Mouse (Mus musculus) heart, embryonic 16.5 days (tissue): ENCODE data around the gene Gm40193. TPM values are rescaled to one million over a fixed set of nuclear protein-coding genes. Genes with fewer than 3 reads are reported as not detected.
"Not testable (repeated sequence)": the region's sequence is repeated elsewhere in the genome, so short reads cannot be mapped to it uniquely, and the experiment has no call there.

ENCODE experiments used
- ATAC-seq: fragments of 200-750 bp; cut with Nextera tagmentation; replicated peaks from 2 replicates; pipeline ENCODE4 v1.8.0; 2017; ENCODE audit warnings: moderate number of reproducible peaks; ENCODE audit not compliant: insufficient read depth, low FRiP score; ENCODE audit errors: extremely low read depth
- H3K27ac ChIP-seq: fragments of 300-500 bp; sonication (generic); 2 replicates; pipeline ENCODE4 v1.5.1; 2014; ENCODE audit warnings: mild to moderate bottlenecking, low read length, control low read depth, moderate library complexity
- H3K27me3 ChIP-seq: fragments of 300-500 bp; sonication (generic); 2 replicates; pipeline ENCODE4 v1.6.1; 2014; ENCODE audit warnings: low read length, mixed read lengths; ENCODE audit not compliant: control insufficient read depth, insufficient read depth
- H3K36me3 ChIP-seq: fragments of 300-500 bp; sonication (generic); 2 replicates; pipeline ENCODE4 v1.6.1; 2014; ENCODE audit not compliant: control insufficient read depth, insufficient read depth
- H3K4me1 ChIP-seq: fragments of 300-500 bp; sonication (generic); 2 replicates; pipeline ENCODE4 v1.6.1; 2014; ENCODE audit warnings: low read length, mixed read lengths; ENCODE audit not compliant: control insufficient read depth, insufficient read depth
- H3K4me2 ChIP-seq: fragments of 300-500 bp; sonication (generic); 2 replicates; pipeline ENCODE4 v1.6.1; 2014; ENCODE audit warnings: low read depth, mild to moderate bottlenecking, control low read depth, low read length
- H3K4me3 ChIP-seq: fragments of 300-500 bp; sonication (generic); 2 replicates; pipeline ENCODE4 v1.5.1; 2014; ENCODE audit warnings: mild to moderate bottlenecking, control low read depth, low read length
- H3K9ac ChIP-seq: fragments of 300-500 bp; sonication (generic); 2 replicates; pipeline ENCODE4 v1.6.1; 2014; ENCODE audit warnings: low read length, control low read depth
- H3K9me3 ChIP-seq: fragments of 300-500 bp; sonication (generic); replicated peaks from 2 replicates; pipeline ENCODE4 v1.6.1; 2016; ENCODE audit warnings: low read length; ENCODE audit not compliant: control insufficient read depth
- WGBS: fragments of 180-500 bp; shearing (Covaris S2); extraction: QIAGEN DNeasy Blood & Tissue Kit; methylation state at CpG from one replicate; pipeline ENCODE4 v1.1.7; 2014; 5-methylcytosine and 5-hydroxymethylcytosine counted together
- polyA plus RNA-seq: library from polyadenylated mRNA; unstranded; fragments of >200 nt; fragmentation: Nextera tagmentation; extraction: Ambion mirVana; gene quantifications from 2 replicates; pipeline ENCODE4 v1.2.1, GENCODE M21; 2015

Gene Gm40193
- polyA plus RNA-seq, 1 experiment from 2014 or later = not detected

- ATAC-seq = no peak
- H3K9ac ChIP-seq = no peak overlapping the region
- no peaks in the 10 kb centered on the region for H3K9me3 ChIP-seq
- 80% methylated on average over 1 of the region's 1 CpGs for WGBS
- H3K4me1 ChIP-seq = peaks cover 5% of the 10 kb centered on the region
- H3K4me3 ChIP-seq = no peak overlapping the region
- no peak overlapping the region for H3K27ac ChIP-seq
- no peaks in the 10 kb centered on the region for H3K27me3 ChIP-seq
- no peak overlapping the region for H3K4me2 ChIP-seq
- H3K36me3 ChIP-seq = no peaks in the 10 kb centered on the region
Observed at GRCm38 (mm10) chr11:70571641-70572040, 38.9 kb upstream of the Gm40193 start.

- H3K36me3 ChIP-seq, H3K4me2 ChIP-seq, H3K27ac ChIP-seq, H3K9ac ChIP-seq, H3K9me3 ChIP-seq, H3K4me3 ChIP-seq, H3K27me3 ChIP-seq, ATAC-seq: not testable (repeated sequence)
- WGBS = 64% methylated on average over 1 of the region's 1 CpGs
- H3K4me1 ChIP-seq = peaks cover 12% of the 10 kb centered on the region
Observed at GRCm38 (mm10) chr11:70570614-70571013, 37.9 kb upstream of the Gm40193 start.

GRCm38 (mm10) chr11:70566586-70566985 lies 33.8 kb upstream of the Gm40193 start:
- peaks cover 29% of the 10 kb centered on the region for H3K4me1 ChIP-seq

GRCm38 (mm10) chr11:70564276-70564873 lies 31.6 kb upstream of the Gm40193 start:
- Histone ChIP-seq H3K4me3 (peak overlapping the region; percentile 94), H3K4me1 (peaks cover 29% of the 10 kb centered on the region), H3K36me3 (no peaks in the 10 kb centered on the region), H3K4me2 (peak overlapping the region; percentile 94), H3K9ac (peak overlapping the region; percentile 96), H3K27me3 (no peaks in the 10 kb centered on the region), H3K27ac (peak overlapping the region; percentile 88), H3K9me3 (no peaks in the 10 kb centered on the region)
- WGBS = 43% methylated on average over 4 of the region's 4 CpGs
- ATAC-seq = no peak

More at GRCm38 (mm10) chr11:70566586-70566985, 33.8 kb upstream of the Gm40193 start:
- Histone ChIP-seq H3K36me3 (no peaks in the 10 kb centered on the region), H3K4me3 (no peak overlapping the region), H3K9me3 (no peaks in the 10 kb centered on the region), H3K9ac (0 out of 2 replicates have a peak overlapping the region, but pooled peaks have one; percentile 28), H3K27ac (no peak overlapping the region), H3K27me3 (no peaks in the 10 kb centered on the region), H3K4me2 (no peak overlapping the region)
- no peak for ATAC-seq
- WGBS = 70% methylated on average over 7 of the region's 7 CpGs

- WGBS = 4% methylated on average over 25 of the region's 25 CpGs
Observed at GRCm38 (mm10) chr11:70563470-70564275, 30.9 kb upstream of the Gm40193 start.

GRCm38 (mm10) chr11:70562995-70563469 lies 30.3 kb upstream of the Gm40193 start:
- H3K27me3 ChIP-seq = no peaks in the 10 kb centered on the region
- peak overlapping the region; percentile 94 for H3K4me2 ChIP-seq
- no peaks in the 10 kb centered on the region for H3K9me3 ChIP-seq
- peak overlapping the region; percentile 94 for H3K4me3 ChIP-seq
- peak overlapping the region; percentile 88 for H3K27ac ChIP-seq
- peaks cover 29% of the 10 kb centered on the region for H3K4me1 ChIP-seq
- H3K9ac ChIP-seq = peak overlapping the region; percentile 96
- 0% methylated on average over 21 of the region's 31 CpGs for WGBS
- peak; percentile 8 for ATAC-seq
- H3K36me3 ChIP-seq = 0 out of 2 replicates have a peak, but pooled peaks cover 2% of the 10 kb centered on the region

More at GRCm38 (mm10) chr11:70563470-70564275, 30.9 kb upstream of the Gm40193 start:
- no peaks in the 10 kb centered on the region for H3K36me3 ChIP-seq
- no peaks in the 10 kb centered on the region for H3K9me3 ChIP-seq
- peak overlapping the region; percentile 94 for H3K4me3 ChIP-seq
- peak overlapping the region; percentile 96 for H3K9ac ChIP-seq
- H3K27ac ChIP-seq = peak overlapping the region; percentile 88
- H3K4me2 ChIP-seq = peak overlapping the region; percentile 94
- no peaks in the 10 kb centered on the region for H3K27me3 ChIP-seq
- peaks cover 29% of the 10 kb centered on the region for H3K4me1 ChIP-seq
- ATAC-seq = no peak

- under 1% methylated on average over 45 of the region's 57 CpGs for WGBS
- peak within 1 kb of the TSS; percentile 96 for H3K9ac ChIP-seq
Observed at GRCm38 (mm10) chr11:70562287-70562994, 29.7 kb upstream of the Gm40193 start, which contains the start of gene Mink1. Gene Mink1 (plus strand): TSS chr11:70562881.

GRCm38 (mm10) chr11:70561937-70562286 lies 29.2 kb upstream of the Gm40193 start:
- WGBS = 3% methylated on average over 2 of the region's 2 CpGs
- no peak for ATAC-seq
- H3K27ac ChIP-seq = peak overlapping the region; percentile 75

More at GRCm38 (mm10) chr11:70562287-70562994, 29.7 kb upstream of the Gm40193 start, which contains the start of gene Mink1:
- H3K4me3 ChIP-seq = peak within 1 kb of the TSS; percentile 94
- H3K27ac ChIP-seq = peak within 1 kb of the TSS; percentile 88
- H3K36me3 ChIP-seq = 0 out of 2 replicates have a peak, but pooled peaks cover 4% of the 10 kb centered on the region
- peaks cover 29% of the 10 kb centered on the region for H3K4me1 ChIP-seq
- peak within 1 kb of the TSS; percentile 94 for H3K4me2 ChIP-seq
- ATAC-seq = peak; percentile 89
- H3K27me3 ChIP-seq = no peaks in the 10 kb centered on the region
- H3K9me3 ChIP-seq = no peaks in the 10 kb centered on the region

More at GRCm38 (mm10) chr11:70561937-70562286, 29.2 kb upstream of the Gm40193 start:
- H3K4me3 ChIP-seq = peak overlapping the region; percentile 94
- H3K36me3 ChIP-seq = 0 out of 2 replicates have a peak, but pooled peaks cover 5% of the 10 kb centered on the region
- H3K4me2 ChIP-seq = peak overlapping the region; percentile 94
- no peaks in the 10 kb centered on the region for H3K27me3 ChIP-seq
- H3K9me3 ChIP-seq = no peaks in the 10 kb centered on the region
- peak overlapping the region; percentile 96 for H3K9ac ChIP-seq
- H3K4me1 ChIP-seq = peaks cover 28% of the 10 kb centered on the region
